Mouse (Mus musculus): ENCODE results near the gene Tas2r108.

Tas2r108 gene

GRCm38 (mm10) chr6:40493229-40493628 lies at the start of gene Tas2r108:
TSS of gene Tas2r108 (plus strand) at chr6:40493529.
- DNase-seq, result no peak

GRCm38 (mm10) chr6:40448626-40449025 lies 44.7 kb upstream of the Tas2r108 start:
- no peak for DNase-seq

- DNase-seq, result peak; percentile 61
Measured at GRCm38 (mm10) chr6:40454436-40455041, 38.8 kb upstream of the Tas2r108 start.

- no peak for DNase-seq
Measured at GRCm38 (mm10) chr6:40465710-40466109, 27.6 kb upstream of the Tas2r108 start.

- DNase-seq, result peak; percentile 96
Measured at GRCm38 (mm10) chr6:40470916-40471719, 22.2 kb upstream of the Tas2r108 start, which contains the start of gene Ssbp1. TSS of gene Ssbp1 (plus strand) at chr6:40471352.

GRCm38 (mm10) chr6:40471720-40472010 lies 21.7 kb upstream of the Tas2r108 start:
- peak; percentile 38 for DNase-seq

GRCm38 (mm10) chr6:40476132-40476531 lies 17.2 kb upstream of the Tas2r108 start:
- no peak for DNase-seq

GRCm38 (mm10) chr6:40479705-40480104 lies 13.6 kb upstream of the Tas2r108 start:
- DNase-seq, result peak; percentile 34

- no peak for DNase-seq
Measured at GRCm38 (mm10) chr6:40482318-40482717, 11.0 kb upstream of the Tas2r108 start.

- DNase-seq, result no peak
Measured at GRCm38 (mm10) chr6:40490933-40491332, 2.4 kb upstream of the Tas2r108 start, which contains the start of gene Tas2r137. TSS of gene Tas2r137 (plus strand) at chr6:40491233.

- DNase-seq, result no peak
Measured at GRCm38 (mm10) chr6:40519408-40519807, 26.1 kb downstream of the Tas2r108 start, which contains the start of gene Prss37. TSS of gene Prss37 (minus strand) at chr6:40519508.

Data from embryo, embryonic 11 days (tissue).